Mouse (Mus musculus) hematopoietic stem cell, adult 5-6 weeks (primary cell): ENCODE measurements around the gene Tmem269. TPM values are rescaled to one million over a fixed set of nuclear protein-coding genes. Genes with fewer than 3 reads are reported as not detected.
A peak's percentile ranks its signal among the peaks of the same experiment; 100 is the strongest.

Experiments
- ATAC-seq, 2 experiments: fragments of 125-278 bp in 1 of 2; replicated peaks in 1 of 2; 2 replicates each; pipeline ENCODE4 v1.8.0; 2016 to 2017; ENCODE audit warnings: inconsistent platforms in 2 of 2, mild to moderate bottlenecking in 2 of 2, moderate number of reproducible peaks in 2 of 2, low read depth in 1 of 2, moderate TSS enrichment in 1 of 2; ENCODE audit not compliant: low FRiP score in 2 of 2, poor library complexity in 2 of 2, severe bottlenecking in 2 of 2, insufficient read depth in 1 of 2, low TSS enrichment in 1 of 2
- total RNA-seq: library from RNA; stranded (forward); fragments of 172-1452, 232-1000 nt; gene quantifications from 2 replicates; pipeline ENCODE4 v1.2.3, GENCODE M21; 2017

The Tmem269 gene
- 0.69 and 0.94 TPM in 2 replicates for total RNA-seq

DNA sequence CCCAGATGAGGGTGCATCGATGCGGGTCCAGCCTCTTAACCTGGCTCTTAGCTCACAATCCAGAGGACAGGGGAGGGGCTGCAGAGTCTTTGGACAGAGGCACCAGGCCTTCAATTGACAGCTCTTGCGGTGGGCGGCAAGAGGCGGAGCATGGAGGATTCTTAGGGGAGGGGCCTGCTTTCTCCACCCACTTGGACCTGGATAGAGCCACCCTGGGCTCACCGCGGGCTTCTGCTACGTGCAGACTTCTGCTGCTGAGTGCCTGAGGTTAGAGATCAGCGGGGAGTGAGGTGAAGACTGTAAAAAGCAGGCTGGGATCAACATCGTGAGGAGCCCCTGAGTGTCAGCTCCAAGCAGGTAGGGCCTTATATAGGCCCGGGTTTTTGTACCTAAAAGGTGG is at the start of gene Tmem269:
Tmem269 (minus strand) TSS at position 49 of the 400 bp plus-strand sequence.
- ATAC-seq, result no peak; a peak in 1 of 4 replicates

DNA sequence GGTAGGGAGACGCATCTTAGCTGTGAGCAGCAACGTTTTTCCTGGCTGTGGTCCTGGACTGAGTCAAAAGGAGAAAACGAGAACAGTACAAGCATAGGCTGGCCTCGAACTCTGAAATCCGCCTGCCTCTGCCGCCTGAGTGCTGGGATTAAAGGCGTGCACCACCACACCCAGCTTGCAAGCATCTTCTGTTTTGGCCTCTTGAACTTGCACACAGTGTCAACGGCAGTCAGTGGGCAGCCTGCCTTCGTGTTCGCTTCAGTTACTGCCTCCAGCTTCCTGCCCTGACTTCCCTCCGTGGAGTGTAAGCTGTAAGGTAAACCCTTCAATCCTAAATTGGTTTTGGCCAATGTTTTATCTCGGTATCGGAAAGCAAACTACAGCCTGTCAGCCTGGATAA is 48.6 kb upstream of the Tmem269 start:
- ATAC-seq, result no peak

DNA sequence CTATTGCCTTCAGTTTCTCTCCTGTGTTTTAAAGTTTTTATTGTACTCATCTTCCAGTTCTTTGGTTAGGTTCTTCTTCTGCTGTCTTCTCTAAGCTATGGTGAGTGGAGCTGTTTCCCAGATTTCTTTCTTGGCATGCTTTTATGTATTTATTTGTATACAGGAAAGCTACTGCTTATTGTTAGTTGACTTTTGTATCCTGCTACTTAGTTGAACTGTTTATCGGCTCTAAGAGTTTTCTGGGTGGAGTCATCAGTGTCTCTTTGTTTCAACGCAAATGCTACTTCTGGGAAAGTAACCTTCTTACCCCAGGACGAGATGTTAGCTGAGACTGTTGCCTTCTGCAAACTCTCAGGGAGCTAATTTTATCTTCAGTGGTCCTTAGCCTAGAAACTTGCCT is 45.4 kb upstream of the Tmem269 start:
- no peak for ATAC-seq

DNA sequence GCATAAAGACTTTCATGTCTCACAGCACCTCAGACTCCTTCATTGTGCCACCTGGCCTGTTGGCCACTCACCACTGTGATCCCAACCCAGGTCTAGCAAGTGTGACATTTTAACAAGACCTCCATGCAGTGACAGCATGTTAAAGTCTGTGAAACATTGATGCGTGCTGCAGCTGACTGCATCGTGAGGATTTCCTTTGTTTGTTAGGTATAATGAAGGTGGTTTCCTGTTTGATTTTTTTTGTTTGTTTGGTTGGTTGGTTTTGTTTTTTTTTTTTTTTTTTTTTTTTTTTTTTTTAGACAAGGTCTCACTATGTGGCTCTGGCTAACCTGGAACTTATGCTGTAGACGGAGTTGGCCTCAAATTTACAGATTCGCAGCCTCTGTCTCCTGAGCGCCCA is 44.5 kb upstream of the Tmem269 start:
- ATAC-seq, result no peak

DNA sequence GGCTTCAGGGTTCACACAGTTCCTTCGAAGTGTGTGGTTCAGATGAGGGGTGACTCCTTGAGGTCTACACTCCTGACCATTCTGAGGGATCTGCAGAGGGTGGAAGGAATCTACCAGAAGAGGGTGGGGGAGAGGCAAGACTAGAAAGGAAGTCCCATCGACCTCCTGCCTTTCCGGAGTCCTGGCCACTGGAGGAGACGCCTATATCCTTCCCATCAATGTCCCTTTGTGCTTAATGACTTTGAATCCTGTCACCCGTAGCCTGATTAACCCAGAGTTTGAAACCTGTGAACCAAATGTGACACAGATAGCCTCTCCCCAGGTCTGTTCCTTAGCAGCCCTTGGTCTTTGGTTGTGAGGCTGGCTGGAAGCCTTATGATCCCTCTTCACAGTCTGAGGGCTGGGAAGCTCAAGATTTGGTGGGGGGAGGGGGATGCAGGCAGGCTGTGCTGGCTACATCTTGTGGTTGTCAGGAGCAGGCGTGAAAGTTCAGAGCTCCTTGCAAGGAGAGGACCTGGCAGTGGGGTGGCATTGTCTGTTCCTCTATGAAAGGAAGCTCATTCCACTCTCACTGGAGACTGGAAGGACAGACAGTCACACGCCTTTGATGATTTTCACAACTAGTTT is 43.2 kb upstream of the Tmem269 start:
- ATAC-seq, result no peak

DNA sequence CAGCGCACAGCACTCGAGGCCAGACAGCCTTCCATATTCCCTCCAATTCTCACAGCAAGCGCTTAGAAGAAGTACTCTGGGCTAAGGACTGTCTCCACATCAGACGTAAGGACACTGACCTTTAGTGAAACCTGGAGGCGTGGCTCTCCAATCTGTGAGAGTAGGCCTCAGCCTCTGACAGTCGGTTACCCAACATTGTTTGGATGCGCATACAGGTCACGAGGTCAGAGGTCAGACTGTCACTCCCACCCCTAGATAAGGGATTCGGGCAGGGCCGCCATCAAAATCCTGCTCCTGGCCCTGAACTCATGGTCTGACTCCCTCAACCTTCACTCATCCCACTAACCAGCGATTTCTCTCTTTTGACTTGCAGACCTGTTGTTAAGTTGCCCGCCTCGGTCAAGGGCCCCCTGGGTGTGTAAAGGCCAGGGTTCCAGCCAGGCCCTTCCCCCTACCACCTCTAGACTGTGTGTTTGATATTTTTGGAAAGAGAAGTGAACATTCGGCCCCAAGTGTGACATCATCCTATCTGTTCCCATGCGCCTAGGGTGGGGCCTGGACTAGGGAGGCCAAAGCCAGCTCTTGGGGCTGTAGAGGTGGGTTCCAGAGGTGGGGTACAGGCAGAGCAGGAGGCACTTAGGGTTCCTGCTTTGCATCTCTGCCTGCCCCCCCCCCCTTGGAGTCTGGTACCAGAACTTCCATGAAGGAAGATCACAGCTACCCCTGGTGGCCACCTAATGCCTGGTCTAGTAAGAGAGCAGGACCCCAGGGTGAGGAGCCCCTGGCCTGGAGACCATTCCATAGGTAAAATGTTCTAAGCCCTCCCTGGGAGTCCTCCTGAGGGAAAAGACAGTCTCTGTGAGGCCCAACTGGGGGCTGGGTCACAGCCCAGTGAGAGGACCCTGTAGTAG is 41.6 kb upstream of the Tmem269 start:
- ATAC-seq, result no peak

DNA sequence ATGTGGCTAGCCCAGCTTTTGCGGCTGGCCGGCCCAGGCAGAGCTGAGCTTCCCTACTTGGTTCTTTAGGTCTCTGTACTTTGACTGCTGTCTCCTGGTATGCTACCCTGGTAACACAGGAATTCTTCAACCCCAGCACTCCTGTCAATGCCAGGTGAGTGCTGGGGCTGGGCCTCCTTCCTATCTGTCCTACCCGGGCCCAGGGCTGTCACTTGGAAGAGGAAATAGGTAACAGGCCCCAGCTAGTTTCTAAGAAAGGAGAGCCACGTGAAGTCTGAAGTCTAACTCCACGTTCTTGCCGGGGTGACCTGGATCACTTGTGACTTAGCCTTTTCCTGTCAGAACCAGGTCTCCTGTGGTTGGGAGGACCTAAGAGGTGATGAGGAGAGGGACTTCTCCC is 39.1 kb upstream of the Tmem269 start:
- no peak for ATAC-seq

DNA sequence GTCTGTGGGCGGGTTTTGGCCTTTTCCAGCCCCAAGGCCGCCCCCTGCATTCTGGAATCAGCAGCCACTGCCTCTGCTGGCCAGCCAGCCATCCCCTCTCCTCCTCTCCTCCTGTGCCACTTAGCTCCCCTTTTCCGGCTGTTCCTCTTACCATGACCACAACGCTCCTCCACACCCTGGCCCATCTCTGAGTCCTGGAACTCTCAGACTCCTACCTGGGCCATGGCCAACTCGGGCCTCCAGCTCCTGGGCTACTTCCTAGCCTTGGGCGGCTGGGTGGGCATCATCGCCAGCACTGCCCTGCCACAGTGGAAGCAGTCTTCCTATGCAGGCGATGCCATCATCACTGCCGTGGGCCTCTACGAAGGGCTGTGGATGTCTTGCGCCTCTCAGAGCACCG is 37.3 kb upstream of the Tmem269 start, which contains the start of gene Cldn19:
Cldn19 (plus strand) TSS at position 64 of the 400 bp plus-strand sequence.
- no peak for ATAC-seq

DNA sequence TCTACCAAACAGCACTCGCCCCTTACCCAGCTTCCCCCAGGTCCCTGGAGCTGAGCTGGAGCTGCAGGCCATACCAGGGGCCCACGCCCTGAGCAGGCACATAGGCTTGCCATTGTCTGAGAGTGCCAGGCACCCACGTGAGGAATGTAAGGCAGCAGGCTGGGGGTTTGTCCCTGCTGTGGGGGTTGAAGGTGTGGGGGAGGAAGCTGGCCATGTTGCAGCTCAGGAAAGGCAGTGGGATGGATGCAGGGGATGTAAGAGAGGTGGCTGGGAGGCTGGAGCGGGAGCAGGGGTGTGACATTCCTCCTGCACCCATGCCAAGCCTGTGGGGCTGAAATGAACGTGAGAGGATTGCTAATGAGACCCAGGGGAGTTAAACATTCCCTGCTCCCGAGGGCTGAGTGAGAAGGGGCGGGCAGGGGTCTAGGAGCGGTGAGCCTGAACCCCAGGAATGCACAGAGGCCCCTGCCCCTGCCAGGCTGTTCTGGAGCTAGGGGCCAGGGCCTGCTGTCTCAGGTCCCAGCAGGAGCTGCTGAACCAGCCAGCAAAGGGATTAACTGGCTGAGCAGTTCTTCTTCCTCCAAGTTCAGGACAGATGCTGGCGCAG is 36.1 kb upstream of the Tmem269 start:
- no peak for ATAC-seq

DNA sequence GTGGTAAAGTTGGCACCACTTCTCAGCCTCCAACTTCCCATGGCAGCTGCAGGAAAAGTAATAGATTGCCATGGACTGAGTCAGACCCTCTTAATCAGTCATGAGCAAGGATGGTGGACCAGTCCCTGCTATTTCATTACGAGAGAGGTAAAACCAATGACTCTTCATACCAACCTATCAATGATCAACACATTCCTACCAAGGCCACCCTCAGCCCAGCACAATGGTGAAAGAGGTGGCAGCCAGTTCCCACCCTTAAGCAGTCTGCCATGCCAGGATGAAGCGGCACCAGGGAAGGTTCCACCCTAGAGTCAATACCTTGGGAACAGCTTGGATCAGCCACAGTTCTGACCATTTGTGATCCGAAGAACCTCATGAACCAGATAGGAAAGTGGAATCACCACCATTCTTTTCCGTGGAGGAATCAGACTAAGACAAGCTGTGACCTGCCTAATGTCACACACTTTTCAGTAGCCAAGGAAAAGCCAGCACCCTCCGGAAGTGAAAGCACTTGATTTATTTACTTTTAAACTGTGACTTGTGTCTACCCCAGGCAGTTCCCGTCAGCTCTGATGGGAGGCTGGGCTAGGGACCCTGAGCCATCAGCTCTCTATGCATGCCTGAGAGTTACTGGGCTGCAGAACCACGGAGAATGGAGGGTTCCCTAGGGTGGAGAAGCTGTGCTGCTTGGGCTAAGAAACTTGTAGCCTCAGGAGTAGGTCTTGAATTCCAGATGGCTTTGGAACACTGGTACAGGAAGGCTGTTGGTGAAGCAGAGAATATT is 34.2 kb upstream of the Tmem269 start:
- ATAC-seq, result no peak

DNA sequence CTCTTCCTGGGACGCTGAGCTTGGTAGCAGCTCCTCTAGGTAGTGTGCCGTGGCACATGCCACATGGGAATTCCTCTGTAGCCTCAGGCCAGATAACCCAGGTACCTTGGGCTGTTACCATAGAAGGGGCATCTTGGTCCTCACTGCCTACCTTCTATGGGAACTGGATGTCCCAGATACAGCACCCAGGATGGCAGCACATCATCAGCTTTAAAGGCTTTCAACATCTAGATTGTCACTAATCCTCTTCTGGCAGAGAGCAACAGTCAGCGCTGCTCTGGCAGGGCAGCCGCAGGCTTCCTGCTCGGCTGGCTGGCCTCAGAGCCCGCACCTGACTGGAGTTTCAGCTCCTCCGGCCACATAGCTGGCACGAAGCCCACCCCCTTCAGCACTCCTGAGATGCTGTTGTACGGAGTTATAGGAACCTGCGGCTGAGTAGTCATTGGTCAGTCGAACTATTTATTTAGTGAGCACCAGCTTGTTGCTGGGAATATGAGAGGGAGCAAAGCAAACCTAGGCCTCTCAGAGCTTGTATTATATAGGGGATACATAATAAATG is 30.5 kb upstream of the Tmem269 start:
- no peak for ATAC-seq

DNA sequence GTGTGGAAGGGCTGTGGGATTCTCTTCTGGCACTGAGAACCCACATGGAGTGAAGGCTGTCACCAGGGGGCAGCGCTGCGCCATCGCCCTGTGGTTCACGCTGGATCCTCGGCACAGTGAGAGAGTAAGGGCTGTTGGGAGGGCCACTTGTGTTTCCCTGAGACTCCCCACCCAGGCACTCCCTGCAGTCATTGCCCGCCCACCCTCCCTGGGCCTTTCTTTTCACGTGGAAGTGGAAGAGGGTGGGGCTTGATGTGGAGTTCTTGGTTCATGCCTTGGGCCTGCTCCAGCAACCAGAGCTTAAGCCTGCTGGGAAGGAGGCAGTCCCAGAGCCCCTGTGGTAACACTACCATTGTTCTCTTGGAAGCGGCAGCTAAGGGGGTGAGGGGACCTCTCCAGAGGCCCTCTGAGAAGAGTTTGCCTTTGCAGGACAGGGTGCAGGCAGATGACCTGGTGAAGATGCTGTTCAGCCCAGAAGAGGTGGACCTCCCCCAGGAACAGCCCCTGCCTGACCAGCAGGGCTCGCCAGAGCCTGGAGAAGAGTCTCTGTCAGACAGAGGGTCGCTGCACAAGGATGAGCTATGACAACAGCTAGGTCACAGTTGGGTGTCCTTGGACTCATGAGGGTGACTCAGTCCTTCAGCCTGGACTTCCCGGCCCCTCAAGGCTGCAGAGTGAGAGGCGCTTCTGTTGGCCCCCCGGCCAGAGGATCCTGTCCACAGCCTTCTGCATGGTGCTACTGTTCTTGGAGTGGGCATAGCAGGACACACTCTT is 29.6 kb upstream of the Tmem269 start:
- peak; percentile 71 to 78 for ATAC-seq

DNA sequence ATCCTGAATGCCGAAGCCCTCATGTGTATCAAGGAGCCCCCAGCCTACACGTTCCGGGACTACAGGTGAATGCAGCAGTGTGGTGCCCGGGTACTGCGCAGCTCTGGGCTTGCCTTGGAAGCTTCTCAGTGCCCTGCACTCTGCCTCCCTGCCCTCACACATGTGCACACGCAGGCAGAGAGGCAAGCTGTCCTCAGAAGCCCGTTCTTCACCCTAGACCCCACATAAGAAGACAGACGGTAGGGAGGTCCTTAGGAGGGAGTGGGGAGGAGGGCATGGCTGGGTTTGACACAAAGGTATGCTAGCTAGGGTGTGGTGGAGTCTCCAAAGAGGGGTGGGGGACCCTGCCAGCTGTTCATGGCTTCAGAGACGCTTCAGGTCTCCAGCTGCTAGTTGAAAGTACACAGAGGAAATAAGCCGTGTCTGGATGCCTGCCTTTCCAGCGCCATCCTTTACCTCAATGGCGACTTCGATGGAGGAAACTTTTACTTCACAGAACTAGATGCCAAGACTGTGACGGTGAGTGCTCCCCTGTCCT is 28.7 kb upstream of the Tmem269 start:
- ATAC-seq, result no peak

DNA sequence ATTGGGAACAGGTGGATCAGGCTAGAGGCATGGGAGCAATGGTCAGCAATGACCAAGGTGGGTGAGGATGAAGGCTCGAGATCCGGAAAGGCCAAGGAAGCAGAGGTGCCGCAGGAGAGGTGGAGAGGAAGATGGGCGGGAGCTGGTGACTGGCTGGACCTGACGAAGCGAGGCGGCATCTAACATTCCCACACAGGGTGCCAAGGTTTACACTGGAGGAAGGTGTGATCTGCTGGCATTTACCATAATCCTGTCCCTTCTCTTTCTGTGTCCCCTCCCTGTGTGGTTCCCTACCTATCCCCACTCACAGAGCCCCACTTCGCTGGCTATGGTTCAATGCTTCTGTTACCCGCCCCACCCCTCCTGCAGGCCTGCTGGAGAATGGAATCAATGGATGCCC is 27.9 kb upstream of the Tmem269 start:
- ATAC-seq, result no peak

DNA sequence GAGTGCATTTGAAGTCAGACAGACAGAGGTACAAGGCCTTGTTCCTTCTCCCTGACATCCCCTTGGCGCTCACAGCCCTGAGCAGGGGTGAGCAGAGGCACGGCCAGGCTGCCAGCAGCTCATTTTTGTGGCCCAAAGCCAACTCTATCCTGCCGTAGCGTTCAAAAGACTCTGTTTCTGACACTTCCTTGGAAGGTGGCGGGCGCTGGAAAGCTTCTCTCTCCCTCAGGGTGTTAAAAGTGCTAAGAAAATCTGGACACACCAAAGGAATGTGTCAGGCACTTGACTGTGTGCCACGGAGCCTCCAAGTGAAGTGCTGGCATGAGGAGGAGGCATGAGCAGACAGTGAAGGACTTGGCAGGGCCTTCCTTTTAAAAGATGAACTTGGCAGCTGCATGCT is 27.5 kb upstream of the Tmem269 start:
- ATAC-seq, result no peak

DNA sequence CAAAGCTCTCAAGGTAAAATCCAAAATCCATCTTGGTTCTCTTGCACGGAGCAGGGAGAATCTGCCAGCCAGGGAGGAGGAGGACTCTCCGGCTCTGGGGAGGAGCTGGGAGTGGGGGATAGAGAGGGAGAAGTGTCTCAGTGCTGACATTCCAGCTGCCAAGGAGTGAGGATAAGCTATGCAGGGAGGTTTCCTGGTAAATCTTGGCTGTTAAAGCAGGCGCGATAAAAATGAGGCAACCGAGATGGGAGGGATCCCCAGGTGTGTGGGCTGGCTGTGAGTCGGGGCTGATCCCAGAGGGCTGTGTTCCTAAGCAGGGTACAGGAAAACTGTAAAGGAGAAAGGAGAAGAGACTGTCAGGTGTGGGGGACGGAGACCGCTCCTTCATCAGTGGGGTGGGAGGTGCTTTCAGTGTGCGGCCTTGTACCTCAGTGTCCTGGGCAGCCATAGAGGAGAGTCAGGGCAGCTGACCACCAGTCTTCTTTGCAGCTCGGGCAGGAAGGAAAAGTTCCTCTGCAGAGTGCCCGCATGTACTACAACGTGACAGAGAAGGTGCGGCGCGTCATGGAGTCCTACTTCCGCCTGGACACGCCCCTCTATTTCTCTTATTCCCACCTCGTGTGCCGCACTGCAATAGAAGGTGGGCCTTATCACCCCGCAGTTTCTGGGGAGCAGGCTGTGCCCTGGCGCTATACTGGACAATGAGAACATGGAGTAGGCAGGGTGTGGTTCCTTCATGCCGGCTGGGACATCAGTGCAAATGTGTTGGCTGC is 26.6 kb upstream of the Tmem269 start:
- no peak for ATAC-seq
